Mouse (Mus musculus): ENCODE data around the gene Abcg3. TPM values are rescaled to one million over a fixed set of nuclear protein-coding genes. Genes with fewer than 3 reads are reported as not detected.

Gene Abcg3
- 1.6 and 1.8 TPM in 2 replicates for polyA plus RNA-seq (2015; fragmentation: Nextera tagmentation; extraction: Ambion mirVana)

DNA sequence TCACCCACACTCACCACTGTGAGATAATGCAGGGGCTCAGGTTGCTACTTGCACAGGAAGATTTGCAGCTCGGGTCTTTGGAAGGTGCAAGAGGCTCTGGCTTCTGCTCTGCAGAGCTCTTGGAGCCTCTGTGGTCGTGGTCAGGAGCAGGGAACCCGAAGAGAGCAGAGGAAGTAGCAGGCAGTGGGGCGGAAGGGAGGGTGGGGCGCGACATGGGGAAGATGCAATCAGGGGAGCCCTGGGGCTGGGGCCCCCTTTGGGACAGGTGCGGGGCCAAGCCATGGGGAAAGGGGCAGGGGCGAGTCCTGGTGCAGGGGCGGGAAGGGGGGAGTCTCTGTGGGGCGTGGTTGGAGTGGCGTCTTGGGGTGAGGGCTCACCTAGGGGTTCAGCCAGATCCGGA is at the start of gene Abcg3:
Abcg3 (minus strand) TSS at position 184 of the 400 bp plus-strand sequence.
- WGBS = 17% methylated on average over 12 of the region's 12 CpGs
- H3K27me3 ChIP-seq (ENCODE audit: insufficient read depth, low read length) = no peaks in the 10 kb centered on the region
- H3K9me3 ChIP-seq (ENCODE audit: low read length) = no peaks in the 10 kb centered on the region
- 0 out of 2 replicates have a peak within 1 kb of the TSS, but pooled peaks have one; percentile 10 for H3K9ac ChIP-seq (replicated peaks; ENCODE audit: low read length)
- ATAC-seq (ENCODE audit: low FRiP score, low TSS enrichment) = no peak
- peak within 1 kb of the TSS; percentile 44 for H3K4me2 ChIP-seq (replicated peaks; ENCODE audit: low read depth, low read length)
- H3K27ac ChIP-seq (ENCODE audit: low read length) = no peak within 1 kb of the TSS
- no peaks in the 10 kb centered on the region for H3K36me3 ChIP-seq (ENCODE audit: insufficient read depth, low read length)
- H3K4me1 ChIP-seq (ENCODE audit: insufficient read depth, low read length) = no peaks in the 10 kb centered on the region
- H3K4me3 ChIP-seq (ENCODE audit: low read length) = peak within 1 kb of the TSS; percentile 23

DNA sequence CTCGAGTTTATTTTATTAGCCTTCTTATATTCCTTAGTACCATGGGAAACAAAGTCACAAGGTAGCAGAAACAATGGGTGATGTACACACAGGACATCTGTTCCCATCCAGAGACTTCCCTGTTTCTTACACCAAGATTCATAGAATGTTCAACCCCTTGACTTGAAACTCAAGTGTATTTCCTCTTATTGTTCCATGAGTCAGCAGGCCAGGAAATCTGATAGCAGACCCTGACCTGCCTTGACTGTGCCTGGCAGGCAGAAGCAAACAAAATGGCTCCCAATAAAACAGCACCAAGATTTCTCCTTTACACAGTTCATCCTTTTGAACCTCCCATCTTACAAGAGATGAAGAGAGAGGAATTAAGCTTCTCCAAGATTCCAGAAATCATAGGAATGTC is 30.0 kb upstream of the Abcg3 start:
- WGBS = 86% methylated on average over 1 of the region's 1 CpGs
- H3K27me3 ChIP-seq (ENCODE audit: insufficient read depth, low read length) = no peaks in the 10 kb centered on the region
- H3K27ac ChIP-seq (ENCODE audit: low read length) = no peak overlapping the region
- no peak overlapping the region for H3K4me2 ChIP-seq (replicated peaks; ENCODE audit: low read depth, low read length)
- H3K4me3 ChIP-seq (ENCODE audit: low read length) = no peak overlapping the region
- no peaks in the 10 kb centered on the region for H3K36me3 ChIP-seq (ENCODE audit: insufficient read depth, low read length)
- ATAC-seq (ENCODE audit: low FRiP score, low TSS enrichment) = no peak
- H3K9ac ChIP-seq (replicated peaks; ENCODE audit: low read length) = no peak overlapping the region
- H3K9me3 ChIP-seq (ENCODE audit: low read length) = no peaks in the 10 kb centered on the region; the same call in 1 of the 2 replicates
- H3K4me1 ChIP-seq (ENCODE audit: insufficient read depth, low read length) = no peaks in the 10 kb centered on the region

DNA sequence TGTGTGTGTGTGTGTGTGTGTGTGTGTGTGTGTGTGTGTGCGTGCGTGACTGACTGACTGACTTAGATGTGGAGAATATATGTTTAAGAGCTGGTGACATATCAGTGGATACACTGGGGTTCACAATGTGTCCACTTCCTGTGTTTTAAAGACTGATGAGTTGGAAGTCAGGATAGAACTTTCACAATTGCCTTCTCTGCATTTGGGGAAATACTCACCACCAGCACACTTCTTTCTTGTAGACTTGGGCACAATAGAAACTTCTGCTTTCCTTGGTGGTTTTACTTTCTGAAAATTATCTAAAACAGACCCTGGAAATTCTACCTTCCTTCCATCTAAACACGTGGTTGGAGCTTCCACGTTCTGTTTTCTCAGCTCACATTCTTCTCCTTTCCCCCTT is 29.1 kb upstream of the Abcg3 start:
- no peaks in the 10 kb centered on the region for H3K27me3 ChIP-seq (ENCODE audit: insufficient read depth, low read length)
- H3K27ac ChIP-seq (ENCODE audit: low read length) = no peak overlapping the region
- H3K9me3 ChIP-seq (ENCODE audit: low read length) = no peaks in the 10 kb centered on the region; the same call in 1 of the 2 replicates
- H3K4me3 ChIP-seq (ENCODE audit: low read length) = no peak overlapping the region
- no peak overlapping the region for H3K4me2 ChIP-seq (replicated peaks; ENCODE audit: low read depth, low read length)
- H3K4me1 ChIP-seq (ENCODE audit: insufficient read depth, low read length) = no peaks in the 10 kb centered on the region
- H3K9ac ChIP-seq (replicated peaks; ENCODE audit: low read length) = no peak overlapping the region
- no peak for ATAC-seq (ENCODE audit: low FRiP score, low TSS enrichment)
- WGBS = 93% methylated on average over 4 of the region's 4 CpGs
- H3K36me3 ChIP-seq (ENCODE audit: insufficient read depth, low read length) = no peaks in the 10 kb centered on the region

DNA sequence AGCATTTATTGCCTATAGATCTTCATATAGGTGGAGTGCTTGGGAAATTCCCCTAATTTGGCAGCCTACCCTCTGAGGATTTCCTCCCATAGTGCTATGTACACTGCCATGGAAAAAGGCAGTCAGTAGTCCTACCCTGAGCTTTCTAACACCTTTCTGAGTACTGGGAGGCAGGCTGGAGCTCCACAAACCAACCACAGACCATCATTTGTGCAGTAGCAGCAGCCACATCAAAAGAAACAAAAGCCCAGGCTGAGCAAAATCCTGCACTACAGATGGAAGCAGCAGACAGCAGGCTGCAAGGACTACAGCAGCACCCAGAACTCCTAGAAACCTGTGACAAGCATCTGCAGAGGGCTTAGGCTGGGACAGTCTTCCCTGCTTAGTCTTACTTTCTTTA is 27.9 kb upstream of the Abcg3 start:
- H3K4me2 ChIP-seq (replicated peaks; ENCODE audit: low read depth, low read length) = no peak overlapping the region
- H3K4me3 ChIP-seq (ENCODE audit: low read length) = no peak overlapping the region
- H3K9me3 ChIP-seq (ENCODE audit: low read length) = no peaks in the 10 kb centered on the region; the same call in 1 of the 2 replicates
- no peak for ATAC-seq (ENCODE audit: low FRiP score, low TSS enrichment)
- H3K27me3 ChIP-seq (ENCODE audit: insufficient read depth, low read length) = no peaks in the 10 kb centered on the region
- H3K27ac ChIP-seq (ENCODE audit: low read length) = no peak overlapping the region
- no peaks in the 10 kb centered on the region for H3K4me1 ChIP-seq (ENCODE audit: insufficient read depth, low read length)
- no peak overlapping the region for H3K9ac ChIP-seq (replicated peaks; ENCODE audit: low read length)
- H3K36me3 ChIP-seq (ENCODE audit: insufficient read depth, low read length) = no peaks in the 10 kb centered on the region

DNA sequence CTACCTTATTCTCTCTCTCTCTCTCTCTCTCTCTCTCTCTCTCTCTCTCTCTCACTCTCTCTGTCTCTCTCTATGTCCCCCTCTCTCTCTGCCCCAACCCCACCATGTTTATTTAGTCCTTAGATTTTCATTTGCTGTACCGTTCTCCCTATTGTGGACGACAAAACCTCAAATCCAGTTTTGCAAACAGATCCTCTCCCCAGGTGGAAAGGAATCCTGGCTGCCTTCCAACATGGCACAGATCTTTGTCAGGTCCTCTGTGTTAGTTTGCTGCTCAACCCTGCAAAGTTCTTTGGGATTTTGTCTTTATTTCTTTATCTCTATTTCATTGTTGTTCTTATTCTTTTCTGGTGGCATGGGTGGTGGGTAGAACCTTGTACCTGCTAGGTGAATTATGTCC is 6.9 kb upstream of the Abcg3 start:
- H3K9me3 ChIP-seq (ENCODE audit: low read length) = no peaks in the 10 kb centered on the region
- WGBS = 78% methylated on average over 2 of the region's 2 CpGs

DNA sequence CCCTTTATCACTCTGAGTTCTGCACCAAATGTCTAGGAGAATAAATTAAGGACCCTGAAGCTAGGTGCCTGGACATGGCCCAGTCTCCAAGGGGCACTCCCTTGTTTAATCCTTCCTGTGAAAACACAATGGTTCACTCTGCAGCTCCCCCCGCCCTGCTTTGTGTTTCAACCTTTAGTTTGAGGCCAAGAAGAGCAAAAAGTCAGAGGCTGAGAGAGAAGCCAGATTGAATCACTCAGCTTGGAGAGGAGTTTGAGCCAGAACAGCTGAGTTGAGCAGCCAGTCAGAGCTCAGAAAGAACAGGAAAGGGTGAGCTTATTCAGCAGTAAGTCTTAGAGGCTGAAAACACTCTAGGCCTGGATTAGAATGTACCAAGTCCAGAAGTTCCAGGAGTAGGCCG is 5.5 kb upstream of the Abcg3 start:
- Histone ChIP-seq H3K27me3 (ENCODE audit: insufficient read depth, low read length) (no peaks in the 10 kb centered on the region), H3K4me3 (ENCODE audit: low read length) (no peak overlapping the region), H3K9ac (replicated peaks; ENCODE audit: low read length) (no peak overlapping the region), H3K27ac (ENCODE audit: low read length) (no peak overlapping the region), H3K36me3 (ENCODE audit: insufficient read depth, low read length) (no peaks in the 10 kb centered on the region), H3K4me2 (replicated peaks; ENCODE audit: low read depth, low read length) (no peak overlapping the region), H3K4me1 (ENCODE audit: insufficient read depth, low read length) (no peaks in the 10 kb centered on the region), H3K9me3 (ENCODE audit: low read length) (no peaks in the 10 kb centered on the region)
- ATAC-seq (ENCODE audit: low FRiP score, low TSS enrichment) = no peak
- WGBS = 64% methylated on average over 2 of the region's 2 CpGs

More for the DNA sequence above, 6.9 kb upstream of the Abcg3 start:
- Histone ChIP-seq H3K36me3 (ENCODE audit: insufficient read depth, low read length) (no peaks in the 10 kb centered on the region), H3K4me3 (ENCODE audit: low read length) (no peak overlapping the region), H3K4me1 (ENCODE audit: insufficient read depth, low read length) (no peaks in the 10 kb centered on the region), H3K27me3 (ENCODE audit: insufficient read depth, low read length) (no peaks in the 10 kb centered on the region), H3K9ac (replicated peaks; ENCODE audit: low read length) (no peak overlapping the region), H3K4me2 (replicated peaks; ENCODE audit: low read depth, low read length) (no peak overlapping the region), H3K27ac (ENCODE audit: low read length) (no peak overlapping the region)
- ATAC-seq (ENCODE audit: low FRiP score, low TSS enrichment) = no peak

DNA sequence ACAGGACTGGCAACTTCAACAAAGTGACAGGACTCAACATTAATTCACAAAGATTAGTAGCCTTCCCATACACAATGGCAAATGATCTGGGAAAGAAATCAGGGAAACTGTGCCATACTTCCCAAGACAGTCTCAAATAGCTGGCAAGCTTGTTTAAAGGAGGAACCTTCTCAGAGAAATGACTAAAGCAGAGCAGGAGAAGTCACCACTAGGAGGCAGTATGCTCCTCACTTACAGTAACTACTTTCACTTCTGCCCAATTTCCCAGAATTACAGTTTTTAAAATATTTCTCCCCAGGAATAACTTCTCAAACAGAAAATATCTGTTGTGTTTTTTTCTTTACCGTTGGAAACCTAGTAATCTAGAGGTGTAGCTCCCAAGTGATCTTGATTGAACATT is 4.2 kb upstream of the Abcg3 start:
- WGBS = 51% methylated on average over 1 of the region's 1 CpGs
- ATAC-seq (ENCODE audit: low FRiP score, low TSS enrichment) = no peak

DNA sequence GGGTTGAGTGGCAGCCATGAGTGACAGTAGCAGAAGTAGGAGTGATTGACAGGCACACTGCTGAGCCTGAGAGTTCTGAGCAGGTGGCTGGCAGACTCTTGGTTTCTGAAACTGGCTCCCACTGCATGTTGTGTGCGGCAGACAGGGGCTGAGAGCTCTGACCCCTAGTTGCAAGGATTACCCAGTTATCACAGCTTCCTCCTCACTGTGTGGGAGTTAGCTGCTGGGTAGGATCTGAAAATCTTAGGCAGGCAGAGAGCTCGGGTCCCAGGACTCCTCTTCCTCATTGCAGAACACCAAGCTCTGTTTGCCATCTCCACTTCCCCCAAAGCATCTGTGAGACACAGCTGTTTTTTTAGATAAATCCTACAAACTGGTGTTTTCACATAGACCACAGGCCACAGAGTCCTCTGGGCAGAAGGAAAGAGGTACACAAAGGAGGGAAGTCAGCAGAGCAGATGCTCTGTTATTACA is 3.4 kb downstream of the Abcg3 start:
- Histone ChIP-seq H3K27me3 (ENCODE audit: insufficient read depth, low read length) (no peaks in the 10 kb centered on the region), H3K9ac (replicated peaks; ENCODE audit: low read length) (no peak overlapping the region), H3K4me3 (ENCODE audit: low read length) (no peak overlapping the region), H3K36me3 (ENCODE audit: insufficient read depth, low read length) (no peaks in the 10 kb centered on the region), H3K27ac (ENCODE audit: low read length) (no peak overlapping the region), H3K4me2 (replicated peaks; ENCODE audit: low read depth, low read length) (no peak overlapping the region), H3K9me3 (ENCODE audit: low read length) (no peaks in the 10 kb centered on the region), H3K4me1 (ENCODE audit: insufficient read depth, low read length) (no peaks in the 10 kb centered on the region)
- ATAC-seq (ENCODE audit: low FRiP score, low TSS enrichment) = no peak
- WGBS = 52% methylated on average over 2 of the region's 2 CpGs

More for the DNA sequence above, 4.2 kb upstream of the Abcg3 start:
- Histone ChIP-seq H3K36me3 (ENCODE audit: insufficient read depth, low read length) (no peaks in the 10 kb centered on the region), H3K9me3 (ENCODE audit: low read length) (no peaks in the 10 kb centered on the region), H3K9ac (replicated peaks; ENCODE audit: low read length) (no peak overlapping the region), H3K4me3 (ENCODE audit: low read length) (no peak overlapping the region), H3K27ac (ENCODE audit: low read length) (no peak overlapping the region), H3K27me3 (ENCODE audit: insufficient read depth, low read length) (no peaks in the 10 kb centered on the region), H3K4me1 (ENCODE audit: insufficient read depth, low read length) (no peaks in the 10 kb centered on the region), H3K4me2 (replicated peaks; ENCODE audit: low read depth, low read length) (no peak overlapping the region)

DNA sequence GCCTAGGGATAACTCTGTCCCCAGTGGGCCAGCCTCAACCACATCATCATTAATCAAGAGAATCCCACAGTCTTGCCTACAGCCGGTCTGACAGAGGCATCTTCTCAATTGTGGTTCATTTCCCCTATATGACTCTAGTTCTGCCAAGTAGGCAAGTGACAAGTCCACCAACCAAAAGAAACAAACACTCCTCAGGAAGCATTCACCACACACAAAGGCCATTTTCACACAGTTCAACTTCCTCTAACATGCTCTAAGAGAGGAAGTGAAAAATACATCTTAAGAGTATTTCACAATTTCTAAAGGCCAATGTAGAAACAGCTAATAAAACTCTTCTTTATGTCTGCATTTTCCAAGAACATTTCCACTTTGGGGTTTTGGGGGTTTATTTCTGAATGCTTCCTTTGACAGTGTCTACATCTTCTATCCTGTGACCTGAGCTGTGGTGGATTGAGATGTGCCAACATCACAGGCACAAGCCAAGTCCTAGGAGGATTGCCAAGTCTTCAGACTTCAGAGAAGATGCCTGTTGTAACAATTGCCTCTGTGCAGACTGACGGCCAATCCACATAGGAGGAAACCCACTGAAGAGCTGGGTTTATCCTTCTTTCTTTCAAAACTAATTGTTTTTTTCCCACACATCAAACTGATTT is 24.3 kb downstream of the Abcg3 start:
- Histone ChIP-seq H3K27me3 (ENCODE audit: insufficient read depth, low read length) (no peaks in the 10 kb centered on the region), H3K4me3 (ENCODE audit: low read length) (no peak overlapping the region), H3K9ac (replicated peaks; ENCODE audit: low read length) (no peak overlapping the region), H3K9me3 (ENCODE audit: low read length) (no peaks in the 10 kb centered on the region), H3K27ac (ENCODE audit: low read length) (no peak overlapping the region), H3K4me1 (ENCODE audit: insufficient read depth, low read length) (no peaks in the 10 kb centered on the region), H3K36me3 (ENCODE audit: insufficient read depth, low read length) (no peaks in the 10 kb centered on the region), H3K4me2 (replicated peaks; ENCODE audit: low read depth, low read length) (no peak overlapping the region)
- no peak for ATAC-seq (ENCODE audit: low FRiP score, low TSS enrichment)
- WGBS = 72% methylated on average over 2 of the region's 2 CpGs

DNA sequence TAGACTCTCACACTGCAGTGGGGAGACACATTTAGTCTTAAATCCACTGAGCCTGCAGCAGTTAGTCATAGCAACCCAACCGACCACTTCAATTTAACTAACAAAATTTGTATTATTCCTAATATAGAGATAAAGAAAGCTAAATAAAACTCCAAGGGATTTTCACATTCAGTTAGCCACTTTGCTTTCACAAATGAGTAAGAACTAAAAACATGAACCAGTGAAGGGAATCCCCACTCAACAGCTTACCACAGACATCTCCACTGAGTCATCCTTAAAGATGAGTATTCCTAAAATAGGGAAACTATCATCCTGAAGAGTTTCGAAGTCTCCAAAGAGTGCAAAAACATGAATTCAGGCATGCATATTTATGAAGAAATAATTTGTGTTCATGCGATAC is 27.3 kb downstream of the Abcg3 start:
- no peaks in the 10 kb centered on the region for H3K27me3 ChIP-seq (ENCODE audit: insufficient read depth, low read length)
- ATAC-seq (ENCODE audit: low FRiP score, low TSS enrichment) = no peak

More for the DNA sequence above, 27.3 kb downstream of the Abcg3 start:
- Histone ChIP-seq H3K4me3 (ENCODE audit: low read length) (no peak overlapping the region), H3K36me3 (ENCODE audit: insufficient read depth, low read length) (no peaks in the 10 kb centered on the region), H3K4me2 (replicated peaks; ENCODE audit: low read depth, low read length) (no peak overlapping the region), H3K9ac (replicated peaks; ENCODE audit: low read length) (no peak overlapping the region), H3K27ac (ENCODE audit: low read length) (no peak overlapping the region), H3K4me1 (ENCODE audit: insufficient read depth, low read length) (no peaks in the 10 kb centered on the region), H3K9me3 (ENCODE audit: low read length) (no peaks in the 10 kb centered on the region)
- WGBS = 92% methylated on average over 3 of the region's 3 CpGs
